Mouse (Mus musculus) liver, embryonic 16.5 days (tissue): ENCODE results near the gene Sdr42e1. TPM values are rescaled to one million over a fixed set of nuclear protein-coding genes. Genes with fewer than 3 reads are reported as not detected.

Source experiments
- polyA plus RNA-seq: library from polyadenylated mRNA; unstranded; fragments of >200 nt; fragmentation: Nextera tagmentation; extraction: Ambion mirVana; gene quantifications from 2 replicates; pipeline ENCODE4 v1.2.1, GENCODE M21; 2015

Sdr42e1 gene
- polyA plus RNA-seq, 1 experiment from 2014 or later, result 3.5 TPM

Other genes with a start within 250 kb of the Sdr42e1 start
- gene Plcg2, start 175.4 kb downstream of the Sdr42e1 start, polyA plus RNA-seq, result 8.1 and 8.4 TPM in 2 replicates
- gene Hsd17b2, start 28.2 kb upstream of the Sdr42e1 start, polyA plus RNA-seq, result 90.2 and 94.8 TPM in 2 replicates
- 21.5 and 23.9 TPM in 2 replicates for gene Mphosph6, start 128.3 kb upstream of the Sdr42e1 start, polyA plus RNA-seq